Mouse (Mus musculus): ENCODE results near the gene Slc35g2. TPM values are rescaled to one million over a fixed set of nuclear protein-coding genes. Genes with fewer than 3 reads are reported as not detected.

Gene Slc35g2
- polyA plus RNA-seq, 1 experiment, result 0.38 TPM

DNA sequence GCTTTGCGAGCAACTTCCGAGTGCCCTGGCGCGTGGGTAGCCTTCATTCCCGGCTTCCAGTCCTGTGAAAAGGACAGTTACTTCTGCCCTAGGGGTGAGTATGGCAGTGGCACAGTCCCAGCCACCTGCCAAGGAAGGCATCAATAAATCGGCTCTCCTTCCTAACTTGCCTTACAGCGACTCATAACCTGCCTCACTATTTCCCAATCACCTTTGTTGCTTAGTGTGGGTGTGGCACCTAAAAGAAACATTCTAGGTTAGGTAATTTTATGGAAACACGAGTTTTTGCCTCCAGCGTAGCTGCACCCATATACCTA lies 24.3 kb downstream of the Slc35g2 start:
- Histone ChIP-seq H3K27ac (ENCODE audit: control insufficient read depth, insufficient read depth, low read length) (peak overlapping the region; percentile 69; the same call in 1 of the 2 replicates), H3K4me1 (replicated peaks; ENCODE audit: control insufficient read depth, insufficient read depth, low read length) (peaks cover 7% of the 10 kb centered on the region; the same call in 1 of the 2 replicates), H3K36me3 (ENCODE audit: control insufficient read depth, insufficient read depth, low read length) (no peaks in the 10 kb centered on the region), H3K27me3 (ENCODE audit: control insufficient read depth, insufficient read depth, low read length) (no peaks in the 10 kb centered on the region), H3K4me3 (ENCODE audit: control insufficient read depth, insufficient read depth, low read length) (peak overlapping the region; percentile 71)
- WGBS, result 4% methylated on average over 9 of the region's 9 CpGs
- DNase-seq, result no peak
- TF ChIP-seq POLR2A (IDR thresholded peaks at IDR 0.05; ENCODE audit: control insufficient read depth, extremely low read depth, insufficient read depth, low read length, poor library complexity) (no peak), CTCF (IDR thresholded peaks at IDR 0.05; ENCODE audit: borderline replicate concordance, control insufficient read depth, extremely low read depth, insufficient read depth, low read length, poor library complexity) (no peak)

DNA sequence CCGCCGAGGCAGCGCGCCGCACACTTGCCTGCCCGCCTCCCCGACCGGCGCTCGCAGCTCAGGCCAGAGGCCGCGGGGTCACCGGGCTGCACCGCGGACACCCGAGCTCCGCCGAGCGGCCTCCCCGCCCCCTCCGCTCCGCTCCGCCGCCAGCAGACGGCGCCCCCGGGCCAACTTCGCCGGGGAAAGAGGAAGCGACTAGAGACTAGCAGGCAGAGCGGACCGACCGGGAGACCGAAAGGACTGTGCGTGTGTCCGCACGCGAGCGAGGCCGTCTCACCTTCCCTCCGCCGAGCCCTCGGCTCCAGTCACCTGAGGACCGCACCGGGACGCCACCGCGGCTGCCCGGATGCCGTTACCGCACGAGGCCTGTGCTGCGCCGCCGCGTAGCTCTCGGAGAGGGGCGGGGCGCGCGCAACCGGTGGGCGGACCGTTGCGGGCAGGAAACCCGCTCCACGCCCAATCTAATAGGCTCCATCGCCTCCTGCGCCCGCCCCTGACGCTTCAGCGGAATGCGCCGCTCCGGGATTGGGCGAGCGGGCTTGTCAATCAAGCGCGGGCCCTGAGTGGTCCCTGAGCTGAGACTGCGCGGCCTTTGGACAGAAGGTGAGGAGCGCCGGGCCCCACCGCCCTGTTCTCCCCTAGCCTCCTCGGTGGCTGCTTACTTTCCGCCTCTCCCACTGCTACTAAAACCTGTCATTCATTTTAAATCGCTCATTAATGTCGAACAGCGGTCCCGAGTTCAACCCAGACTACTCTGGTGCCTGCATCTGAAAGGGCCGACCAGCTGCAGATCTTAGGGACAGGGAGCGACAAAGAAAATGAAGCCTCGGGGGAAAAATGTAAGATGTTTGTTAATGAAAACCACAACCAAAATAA lies 24.9 kb downstream of the Slc35g2 start, which contains the start of gene Nck1:
Nck1 (minus strand) TSS at position 420 of the 879 bp plus-strand sequence.
- Histone ChIP-seq H3K4me1 (replicated peaks; ENCODE audit: control insufficient read depth, insufficient read depth, low read length) (peaks cover 7% of the 10 kb centered on the region; the same call in 1 of the 2 replicates), H3K36me3 (ENCODE audit: control insufficient read depth, insufficient read depth, low read length) (no peaks in the 10 kb centered on the region), H3K27me3 (ENCODE audit: control insufficient read depth, insufficient read depth, low read length) (no peaks in the 10 kb centered on the region), H3K27ac (ENCODE audit: control insufficient read depth, insufficient read depth, low read length) (peak within 1 kb of the TSS; percentile 69), H3K4me3 (ENCODE audit: control insufficient read depth, insufficient read depth, low read length) (peak within 1 kb of the TSS; percentile 77)
- TF ChIP-seq POLR2A (IDR thresholded peaks at IDR 0.05; ENCODE audit: control insufficient read depth, extremely low read depth, insufficient read depth, low read length, poor library complexity) (peak; percentile 95), CTCF (IDR thresholded peaks at IDR 0.05; ENCODE audit: borderline replicate concordance, control insufficient read depth, extremely low read depth, insufficient read depth, low read length, poor library complexity) (peak; percentile 87)
- DNase-seq, result peak; percentile 99
- WGBS, result under 1% methylated on average over 90 of the region's 93 CpGs

DNA sequence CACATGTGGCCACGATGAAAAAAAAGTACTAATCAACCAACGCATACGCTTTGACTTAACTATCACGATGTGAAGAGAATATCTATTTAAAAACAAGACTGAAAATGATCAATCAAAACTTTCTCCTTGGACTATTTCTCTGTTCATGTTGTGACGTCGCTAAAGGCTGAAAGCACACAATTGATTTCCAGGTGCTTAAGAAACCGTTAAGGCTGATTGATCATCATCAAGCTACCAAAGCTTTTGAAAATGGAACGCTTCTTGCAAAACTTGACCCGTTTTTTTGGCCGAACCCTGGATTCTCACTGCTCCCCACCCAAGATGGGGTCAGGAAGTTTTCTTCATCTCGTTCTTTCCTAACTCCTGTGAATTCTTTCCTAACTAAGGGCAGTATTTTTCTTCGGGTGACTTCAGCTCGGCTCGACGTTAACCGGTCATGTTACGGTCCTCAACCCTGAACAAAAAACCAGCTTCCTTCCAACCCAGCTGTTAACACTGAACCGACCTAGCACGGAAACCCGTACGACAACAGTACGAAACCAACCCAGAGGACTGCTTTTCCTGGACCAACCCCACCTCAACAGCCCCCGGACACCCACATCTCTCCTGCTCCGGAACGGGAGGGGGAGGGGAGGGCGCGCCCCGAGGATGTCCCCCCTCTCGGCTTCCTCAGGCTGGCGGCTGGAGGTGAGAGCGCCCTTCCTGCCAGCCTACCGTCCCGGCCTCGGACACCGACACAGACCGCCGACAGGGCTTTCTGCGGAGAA lies 25.8 kb downstream of the Slc35g2 start:
- Histone ChIP-seq H3K27ac (ENCODE audit: control insufficient read depth, insufficient read depth, low read length) (peak overlapping the region; percentile 60), H3K36me3 (ENCODE audit: control insufficient read depth, insufficient read depth, low read length) (no peaks in the 10 kb centered on the region), H3K4me3 (ENCODE audit: control insufficient read depth, insufficient read depth, low read length) (peak overlapping the region; percentile 77), H3K27me3 (ENCODE audit: control insufficient read depth, insufficient read depth, low read length) (no peaks in the 10 kb centered on the region), H3K4me1 (replicated peaks; ENCODE audit: control insufficient read depth, insufficient read depth, low read length) (peaks cover 7% of the 10 kb centered on the region; the same call in 1 of the 2 replicates)
- 2% methylated on average over 38 of the region's 38 CpGs for WGBS
- TF ChIP-seq POLR2A (IDR thresholded peaks at IDR 0.05; ENCODE audit: control insufficient read depth, extremely low read depth, insufficient read depth, low read length, poor library complexity), result no peak
- no peak for TF ChIP-seq CTCF (IDR thresholded peaks at IDR 0.05; ENCODE audit: borderline replicate concordance, control insufficient read depth, extremely low read depth, insufficient read depth, low read length, poor library complexity)
- peak; percentile 82 for DNase-seq

DNA sequence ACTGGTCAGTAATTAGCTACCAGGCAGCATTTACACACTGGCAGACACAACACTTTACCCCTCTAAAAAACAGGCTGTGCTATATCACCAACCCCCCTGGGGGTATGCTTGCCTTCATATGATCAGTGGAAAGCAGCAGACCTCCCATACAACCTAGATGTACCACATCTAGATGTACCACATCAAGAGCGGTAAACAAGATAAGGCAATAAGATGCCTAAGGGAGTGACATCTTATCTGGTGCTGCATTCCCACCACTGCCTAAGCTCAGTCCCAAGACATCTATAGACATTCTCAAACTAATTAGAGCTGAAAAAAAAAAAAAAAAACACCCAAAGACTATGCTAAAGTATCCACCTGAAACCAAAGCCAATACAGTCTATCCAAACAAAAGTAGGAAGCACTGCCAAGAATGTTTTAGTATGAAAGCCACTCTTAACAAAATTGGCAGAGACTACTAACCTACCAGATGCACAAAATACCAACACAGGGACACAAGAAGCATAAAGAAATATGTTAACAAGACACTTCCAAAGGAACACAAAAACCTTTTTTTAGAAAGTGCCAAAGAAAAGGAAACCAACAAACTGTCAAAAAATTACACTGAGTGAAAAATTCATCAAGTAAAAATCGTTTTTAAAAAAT lies 35.1 kb downstream of the Slc35g2 start:
- TF ChIP-seq POLR2A (IDR thresholded peaks at IDR 0.05; ENCODE audit: control insufficient read depth, extremely low read depth, insufficient read depth, low read length, poor library complexity) (no peak), CTCF (IDR thresholded peaks at IDR 0.05; ENCODE audit: borderline replicate concordance, control insufficient read depth, extremely low read depth, insufficient read depth, low read length, poor library complexity) (no peak)
- H3K27me3 ChIP-seq (ENCODE audit: control insufficient read depth, insufficient read depth, low read length), result no peaks in the 10 kb centered on the region
- no peak for DNase-seq
- H3K36me3 ChIP-seq (ENCODE audit: control insufficient read depth, insufficient read depth, low read length), result no peaks in the 10 kb centered on the region
- H3K4me1 ChIP-seq (replicated peaks; ENCODE audit: control insufficient read depth, insufficient read depth, low read length), result peaks cover 8% of the 10 kb centered on the region
- H3K27ac ChIP-seq (ENCODE audit: control insufficient read depth, insufficient read depth, low read length), result no peak overlapping the region
- 62% methylated on average over 2 of the region's 2 CpGs for WGBS
- H3K4me3 ChIP-seq (ENCODE audit: control insufficient read depth, insufficient read depth, low read length), result no peak overlapping the region

DNA sequence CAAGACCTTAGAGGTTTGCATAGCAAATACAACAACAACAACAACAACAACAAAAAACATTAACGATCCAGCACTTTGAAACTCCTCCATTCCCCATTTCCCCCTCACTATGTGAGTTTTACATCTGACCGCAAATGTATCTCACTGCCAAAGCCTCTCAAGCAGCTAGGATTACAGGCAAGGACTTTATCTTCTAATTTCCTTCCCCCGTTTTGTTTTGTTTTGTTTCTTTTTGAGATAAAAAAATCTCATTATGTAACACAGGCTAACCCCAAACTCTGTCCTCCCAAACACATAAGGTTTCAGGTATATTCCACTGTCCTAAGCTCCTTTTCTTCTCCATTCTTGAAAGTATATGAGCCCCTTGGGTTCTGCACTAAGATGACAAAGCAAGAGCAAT lies 36.2 kb downstream of the Slc35g2 start:
- Histone ChIP-seq H3K36me3 (ENCODE audit: control insufficient read depth, insufficient read depth, low read length) (no peaks in the 10 kb centered on the region), H3K4me3 (ENCODE audit: control insufficient read depth, insufficient read depth, low read length) (no peak overlapping the region), H3K4me1 (replicated peaks; ENCODE audit: control insufficient read depth, insufficient read depth, low read length) (peaks cover 8% of the 10 kb centered on the region), H3K27ac (ENCODE audit: control insufficient read depth, insufficient read depth, low read length) (no peak overlapping the region), H3K27me3 (ENCODE audit: control insufficient read depth, insufficient read depth, low read length) (no peaks in the 10 kb centered on the region)
- no peak for DNase-seq
- WGBS, result 92% methylated on average over 3 of the region's 3 CpGs
- TF ChIP-seq POLR2A (IDR thresholded peaks at IDR 0.05; ENCODE audit: control insufficient read depth, extremely low read depth, insufficient read depth, low read length, poor library complexity), result no peak
- no peak for TF ChIP-seq CTCF (IDR thresholded peaks at IDR 0.05; ENCODE audit: borderline replicate concordance, control insufficient read depth, extremely low read depth, insufficient read depth, low read length, poor library complexity)
